Mouse (Mus musculus) neural tube, embryonic 13.5 days (tissue): ENCODE measurements around the gene Mpp4. TPM values are rescaled to one million over a fixed set of nuclear protein-coding genes. Genes with fewer than 3 reads are reported as not detected.
A peak's percentile ranks its signal among the peaks of the same experiment; 100 is the strongest.

Experiments used
- ATAC-seq: fragments of 200-750 bp; cut with Nextera tagmentation; 2 replicates; pipeline ENCODE4 v1.8.0; 2017; ENCODE audit warnings: low read depth, mild to moderate bottlenecking, moderate TSS enrichment, moderate library complexity
- H3K27ac ChIP-seq: fragments of 300-500 bp; sonication (generic); replicated peaks from 2 replicates; pipeline ENCODE4 v1.5.1; 2015; ENCODE audit warnings: moderate library complexity, mild to moderate bottlenecking, inconsistent platforms
- H3K27me3 ChIP-seq: fragments of 300-500 bp; sonication (generic); 2 replicates; pipeline ENCODE4 v1.6.1; 2015; ENCODE audit warnings: mild to moderate bottlenecking, inconsistent platforms
- H3K36me3 ChIP-seq: fragments of 300-500 bp; sonication (generic); 2 replicates; pipeline ENCODE4 v1.6.1; 2015; ENCODE audit warnings: mild to moderate bottlenecking, inconsistent platforms
- H3K4me1 ChIP-seq: fragments of 300-500 bp; sonication (generic); replicated peaks from 2 replicates; pipeline ENCODE4 v1.6.1; 2015; ENCODE audit warnings: inconsistent platforms
- H3K4me2 ChIP-seq: fragments of 300-500 bp; sonication (generic); 2 replicates; pipeline ENCODE4 v1.6.1; 2015; ENCODE audit warnings: inconsistent platforms, mild to moderate bottlenecking, moderate library complexity
- H3K4me3 ChIP-seq: fragments of 300-500 bp; sonication (generic); 2 replicates; pipeline ENCODE4 v1.5.1; 2015; ENCODE audit warnings: mild to moderate bottlenecking, inconsistent platforms
- H3K9ac ChIP-seq: fragments of 300-500 bp; sonication (generic); 2 replicates; pipeline ENCODE4 v1.6.1; 2015; ENCODE audit warnings: moderate library complexity, mild to moderate bottlenecking, inconsistent platforms
- H3K9me3 ChIP-seq: fragments of 300-500 bp; sonication (generic); 2 replicates; pipeline ENCODE4 v1.6.1; 2016; ENCODE audit warnings: inconsistent platforms
- WGBS: fragments of 180-500 bp; shearing (Covaris S2); methylation state at CpG from one replicate; pipeline ENCODE4 v1.1.7; 2015; 5-methylcytosine and 5-hydroxymethylcytosine counted together
- polyA plus RNA-seq: library from polyadenylated mRNA; unstranded; fragments of >200 nt; fragmentation: Nextera tagmentation; extraction: Ambion mirVana; gene quantifications from 2 replicates; pipeline ENCODE4 v1.2.1, GENCODE M21; 2015

Mpp4 gene
- polyA plus RNA-seq, 1 experiment from 2014 or later, result 0.71 TPM

DNA sequence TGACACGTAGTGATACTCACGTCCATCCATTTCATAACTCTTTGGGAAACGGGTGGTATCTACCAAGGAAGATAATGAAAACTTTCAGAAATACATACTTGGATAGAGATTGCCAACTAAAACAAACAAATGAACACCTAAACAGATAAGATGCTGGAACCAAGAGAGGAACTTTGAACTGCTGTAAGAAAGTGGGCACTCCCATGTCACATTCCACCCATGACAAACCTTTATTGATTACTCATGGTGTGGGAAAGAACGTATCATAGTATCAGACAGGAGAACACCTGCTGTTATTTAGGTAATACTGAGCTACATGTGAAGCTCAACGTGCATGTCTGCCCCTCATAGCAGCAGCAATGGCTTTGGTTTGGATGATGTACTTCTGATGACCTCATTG, 37.6 kb downstream of the Mpp4 start:
- H3K27me3 ChIP-seq, result no peaks in the 10 kb centered on the region
- H3K4me2 ChIP-seq, result no peak overlapping the region
- no peak overlapping the region for H3K4me3 ChIP-seq
- no peak for ATAC-seq
- 78% methylated on average over 5 of the region's 5 CpGs for WGBS
- no peak overlapping the region for H3K27ac ChIP-seq
- H3K36me3 ChIP-seq, result no peaks in the 10 kb centered on the region
- H3K9me3 ChIP-seq, result no peaks in the 10 kb centered on the region
- H3K9ac ChIP-seq, result no peak overlapping the region
- peaks cover 7% of the 10 kb centered on the region for H3K4me1 ChIP-seq

- peaks cover 16% of the 10 kb centered on the region; the same call in 1 of the 2 replicates for H3K36me3 ChIP-seq
- H3K9me3 ChIP-seq, result no peaks in the 10 kb centered on the region
- under 1% methylated on average over 72 of the region's 74 CpGs for WGBS
- peaks cover 18% of the 10 kb centered on the region for H3K4me1 ChIP-seq
- H3K27me3 ChIP-seq, result no peaks in the 10 kb centered on the region
- peak within 1 kb of the TSS; percentile 70 for H3K4me3 ChIP-seq
- H3K4me2 ChIP-seq, result peak within 1 kb of the TSS; percentile 87
- H3K27ac ChIP-seq, result peak within 1 kb of the TSS; percentile 95
- peak within 1 kb of the TSS; percentile 96 for H3K9ac ChIP-seq
- peak; percentile 99 for ATAC-seq
Measured at GRCm38 (mm10) chr1:59119720-59120457, 43.3 kb downstream of the Mpp4 start, which contains the start of gene Tmem237. Gene Tmem237, minus strand, starts transcription at chr1:59120408.

- Histone ChIP-seq H3K36me3 (peaks cover 76% of the 10 kb centered on the region), H3K27ac (no peak overlapping the region), H3K4me3 (no peak overlapping the region), H3K4me1 (no peaks in the 10 kb centered on the region), H3K27me3 (no peaks in the 10 kb centered on the region), H3K9me3 (no peaks in the 10 kb centered on the region), H3K9ac (no peak overlapping the region), H3K4me2 (no peak overlapping the region)
- WGBS, result 88% methylated on average over 8 of the region's 8 CpGs
- ATAC-seq, result no peak
Measured at GRCm38 (mm10) chr1:59110524-59110923, 52.7 kb downstream of the Mpp4 start.

- no peak for ATAC-seq
- Histone ChIP-seq H3K36me3 (peaks cover 55% of the 10 kb centered on the region), H3K4me1 (no peaks in the 10 kb centered on the region), H3K27me3 (no peaks in the 10 kb centered on the region), H3K9ac (no peak overlapping the region), H3K4me2 (no peak overlapping the region), H3K4me3 (no peak overlapping the region), H3K9me3 (no peaks in the 10 kb centered on the region), H3K27ac (no peak overlapping the region)
- WGBS, result 92% methylated on average over 6 of the region's 6 CpGs
Measured at GRCm38 (mm10) chr1:59102071-59102470, 61.1 kb downstream of the Mpp4 start.

GRCm38 (mm10) chr1:59101020-59101419, 62.2 kb downstream of the Mpp4 start:
- 95% methylated on average over 5 of the region's 5 CpGs for WGBS
- ATAC-seq, result no peak
- peaks cover 46% of the 10 kb centered on the region for H3K36me3 ChIP-seq
- no peak overlapping the region for H3K4me2 ChIP-seq
- no peaks in the 10 kb centered on the region for H3K27me3 ChIP-seq
- H3K9ac ChIP-seq, result no peak overlapping the region
- no peaks in the 10 kb centered on the region for H3K9me3 ChIP-seq
- no peak overlapping the region for H3K4me3 ChIP-seq
- no peaks in the 10 kb centered on the region for H3K4me1 ChIP-seq
- no peak overlapping the region for H3K27ac ChIP-seq

DNA sequence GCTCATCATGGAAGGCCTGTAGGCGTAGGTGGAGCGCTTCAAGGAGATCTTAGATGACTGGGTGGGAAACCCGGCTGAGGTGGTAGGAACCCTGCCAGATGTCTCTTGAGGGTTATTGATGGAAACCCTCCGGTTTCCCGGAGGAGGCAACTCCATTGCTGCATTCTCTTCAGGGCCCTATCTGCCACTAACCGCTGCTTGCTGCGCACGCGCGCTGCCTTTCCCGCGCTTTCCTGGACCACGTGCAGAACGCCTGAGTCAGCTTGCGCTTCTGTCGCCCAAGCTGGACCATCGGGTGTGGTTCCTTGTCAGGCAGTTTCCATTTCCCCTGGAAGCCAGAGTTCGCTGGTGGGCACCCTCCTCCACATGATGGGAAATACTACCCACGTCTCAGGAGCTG, 68.5 kb downstream of the Mpp4 start, which contains the start of gene C2cd6:
TSS of gene C2cd6 (minus strand) at position 196 of the 400 bp plus-strand sequence.
- H3K9ac ChIP-seq, result no peak within 1 kb of the TSS
- H3K9me3 ChIP-seq, result no peaks in the 10 kb centered on the region
- no peaks in the 10 kb centered on the region for H3K27me3 ChIP-seq
- H3K4me3 ChIP-seq, result no peak within 1 kb of the TSS
- H3K27ac ChIP-seq, result no peak within 1 kb of the TSS
- WGBS, result 93% methylated on average over 19 of the region's 19 CpGs
- H3K36me3 ChIP-seq, result peaks cover 12% of the 10 kb centered on the region
- ATAC-seq, result no peak
- no peak within 1 kb of the TSS for H3K4me2 ChIP-seq
- no peaks in the 10 kb centered on the region for H3K4me1 ChIP-seq

Other genes with a start within 250 kb of the Mpp4 start
- 15.4 and 15.9 TPM in 2 replicates for gene Trak2, start 190.0 kb downstream of the Mpp4 start, polyA plus RNA-seq
- 72.9 and 82.3 TPM in 2 replicates for gene Stradb, start 189.9 kb downstream of the Mpp4 start, polyA plus RNA-seq
- not detected in 2 replicates for gene C2cd6, start 68.5 kb downstream of the Mpp4 start, polyA plus RNA-seq
- gene Tmem237, start 43.0 kb downstream of the Mpp4 start, polyA plus RNA-seq, result 38.0 and 42.7 TPM in 2 replicates
- 14.8 and 15.9 TPM in 2 replicates for gene Als2, start 73.8 kb upstream of the Mpp4 start, polyA plus RNA-seq
- gene Cdk15, start 93.5 kb upstream of the Mpp4 start, polyA plus RNA-seq, result 0.40 and 1.0 TPM in 2 replicates